Mouse (Mus musculus) frontal cortex, postnatal 14 days (tissue): ENCODE measurements at regions not wholly inside any gene's neighbourhood (a gene's known extent, or its start where the extent isn't known, plus 50 kb on each side); places are given as distances from the start of the nearest gene placed in this dataset.

ENCODE experiments used
- DNase-seq, 2 experiments: peaks; one replicate each; pipeline ENCODE4 v3.0.0; 2022; ENCODE audit warnings: low spot score in 2 of 2

DNA sequence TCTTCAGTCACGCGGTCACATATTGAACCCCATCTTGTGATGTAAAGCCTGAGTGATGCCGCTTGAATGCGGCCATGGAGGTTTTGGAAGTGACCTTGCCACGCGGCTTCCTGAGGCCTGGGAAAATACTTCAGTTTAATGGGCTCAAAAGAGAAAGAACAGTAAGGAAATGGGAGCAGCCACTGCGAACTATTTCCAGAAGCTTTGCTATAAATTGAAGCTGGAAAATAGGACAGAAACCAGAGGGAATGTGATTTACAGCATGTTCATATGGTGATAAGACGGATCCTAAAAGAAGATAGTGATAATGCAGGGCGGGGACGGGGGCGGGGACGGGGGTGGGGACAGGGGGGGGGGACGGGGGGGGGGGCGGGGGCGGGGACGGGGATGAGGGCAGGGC is 52.7 kb upstream of the Trpc4 start:
- no peak for DNase-seq

GRCm38 (mm10) chr3:54083634-54084033 is 72.2 kb upstream of the Trpc4 start:
- no peak for DNase-seq

DNA sequence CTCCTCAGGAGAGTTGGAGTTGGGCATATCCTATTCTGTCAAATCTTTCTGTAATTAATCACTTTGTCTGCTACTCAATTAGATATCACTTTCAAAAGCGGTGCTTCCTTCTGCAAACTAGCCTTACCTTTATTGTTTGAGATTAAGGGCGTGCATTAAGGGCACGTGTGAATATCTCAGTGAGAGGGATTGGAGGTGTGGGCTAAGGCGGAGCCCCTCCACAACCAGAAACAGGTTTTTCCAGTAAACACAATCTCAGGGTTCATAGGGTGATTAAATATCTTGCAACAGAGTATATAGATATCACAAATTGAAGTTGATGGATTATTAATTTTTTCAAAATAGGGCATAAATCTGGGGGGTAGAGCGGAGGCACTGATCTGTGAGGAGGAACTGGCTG is 79.4 kb upstream of the Trpc4 start:
- DNase-seq: no peak

DNA sequence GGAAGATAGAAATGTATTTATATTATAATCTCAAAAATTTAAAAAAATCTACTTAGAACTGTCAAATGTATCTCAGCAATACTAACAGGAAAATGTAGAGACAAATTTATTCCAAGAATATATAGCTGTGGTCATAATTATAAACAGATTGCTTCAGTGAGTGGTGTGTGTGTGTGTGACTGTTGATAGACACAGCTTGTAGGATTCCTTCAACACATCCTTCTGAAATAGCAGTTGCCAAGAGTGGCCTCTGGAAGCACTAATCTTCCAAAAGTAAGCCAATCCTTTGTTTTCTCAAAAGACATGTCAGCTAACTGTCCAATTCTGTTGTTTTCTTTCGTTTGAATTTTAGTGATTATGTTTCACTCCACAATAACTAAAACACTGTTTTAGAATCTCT is 95.2 kb upstream of the Trpc4 start:
- DNase-seq: no peak

GRCm38 (mm10) chr3:54054376-54054775 is 101.5 kb upstream of the Trpc4 start:
- DNase-seq: no peak

DNA sequence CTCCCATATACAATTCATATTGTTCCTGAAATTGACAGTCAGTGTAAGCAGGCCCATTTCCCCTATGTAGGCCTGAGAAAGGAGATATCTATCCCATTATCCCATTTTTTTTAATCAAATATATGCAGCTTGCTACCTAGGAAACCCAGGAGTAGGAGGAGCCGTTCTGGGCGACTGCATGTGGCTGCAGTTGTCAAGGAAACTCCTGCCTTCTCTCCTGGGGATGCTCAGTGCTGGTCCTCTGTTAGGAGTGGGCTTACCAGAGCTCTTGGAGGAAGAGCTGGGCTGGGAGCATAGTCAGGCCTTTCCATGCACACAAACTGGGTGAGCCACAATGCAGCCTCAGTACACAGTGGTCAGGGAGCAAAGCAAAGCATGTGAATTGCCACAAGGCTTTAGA is 106.5 kb upstream of the Trpc4 start:
- peak; percentile 15 to 33 for DNase-seq

GRCm38 (mm10) chr3:54048091-54048670 is 107.7 kb upstream of the Trpc4 start:
- DNase-seq: no peak

GRCm38 (mm10) chr3:54027365-54027764 is 128.5 kb upstream of the Trpc4 start:
- no peak for DNase-seq

GRCm38 (mm10) chr3:54020196-54020595 is 135.6 kb upstream of the Trpc4 start:
- no peak for DNase-seq

GRCm38 (mm10) chr3:54017943-54018649 is 137.7 kb upstream of the Trpc4 start:
- no peak for DNase-seq

- no peak for DNase-seq
Observed at GRCm38 (mm10) chr3:54016877-54017276, 139.0 kb upstream of the Trpc4 start.

DNA sequence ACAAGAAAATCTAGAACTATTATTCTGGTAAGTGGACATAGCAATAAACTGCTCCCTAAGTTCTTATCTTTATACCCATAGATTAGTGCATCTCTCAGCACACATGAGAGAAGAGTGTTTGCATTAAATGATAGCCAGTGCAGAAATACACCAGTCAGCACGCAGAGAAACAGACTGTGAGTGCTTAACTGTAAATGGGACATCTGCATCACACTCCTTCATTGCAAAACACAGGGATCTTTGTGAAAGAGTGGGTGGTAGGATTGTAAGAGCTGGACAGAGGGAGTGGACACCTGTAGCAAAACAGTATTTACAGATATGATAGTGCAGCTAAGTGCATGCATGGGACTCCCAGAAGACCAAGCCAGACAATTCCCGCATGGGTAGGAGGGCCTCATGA is 144.8 kb upstream of the Trpc4 start:
- no peak for DNase-seq

GRCm38 (mm10) chr3:53992993-53993392 is 129.4 kb upstream of the Ufm1 start:
- no peak for DNase-seq

GRCm38 (mm10) chr3:53988796-53989195 is 125.2 kb upstream of the Ufm1 start:
- no peak for DNase-seq

GRCm38 (mm10) chr3:53988256-53988655 is 124.6 kb upstream of the Ufm1 start:
- DNase-seq: no peak

GRCm38 (mm10) chr3:53987316-53987715 is 123.7 kb upstream of the Ufm1 start:
- DNase-seq: no peak

GRCm38 (mm10) chr3:53984743-53985550 is 121.3 kb upstream of the Ufm1 start:
- DNase-seq: no peak

DNA sequence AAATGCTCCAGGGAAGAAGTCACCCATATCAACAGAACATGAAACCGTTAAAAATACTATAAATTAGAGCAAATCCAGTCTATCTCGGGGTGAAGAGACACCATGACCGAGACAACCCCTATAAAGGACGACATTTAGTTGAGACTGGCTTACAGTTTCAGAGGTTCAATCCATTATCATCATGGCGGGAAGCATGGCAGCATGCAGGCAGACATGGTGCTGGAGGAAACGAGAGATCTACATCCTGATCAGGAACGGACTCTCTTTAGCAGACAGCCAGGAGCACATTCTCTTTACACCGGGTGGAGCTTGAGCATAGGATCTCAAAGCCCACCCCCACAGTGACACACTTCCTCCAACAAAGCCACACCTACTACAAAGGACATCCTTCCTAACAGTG is 118.7 kb upstream of the Ufm1 start:
- DNase-seq: no peak

GRCm38 (mm10) chr3:53981585-53981984 is 118.0 kb upstream of the Ufm1 start:
- DNase-seq: no peak

GRCm38 (mm10) chr3:53977379-53978080 is 113.9 kb upstream of the Ufm1 start:
- DNase-seq: no peak

DNA sequence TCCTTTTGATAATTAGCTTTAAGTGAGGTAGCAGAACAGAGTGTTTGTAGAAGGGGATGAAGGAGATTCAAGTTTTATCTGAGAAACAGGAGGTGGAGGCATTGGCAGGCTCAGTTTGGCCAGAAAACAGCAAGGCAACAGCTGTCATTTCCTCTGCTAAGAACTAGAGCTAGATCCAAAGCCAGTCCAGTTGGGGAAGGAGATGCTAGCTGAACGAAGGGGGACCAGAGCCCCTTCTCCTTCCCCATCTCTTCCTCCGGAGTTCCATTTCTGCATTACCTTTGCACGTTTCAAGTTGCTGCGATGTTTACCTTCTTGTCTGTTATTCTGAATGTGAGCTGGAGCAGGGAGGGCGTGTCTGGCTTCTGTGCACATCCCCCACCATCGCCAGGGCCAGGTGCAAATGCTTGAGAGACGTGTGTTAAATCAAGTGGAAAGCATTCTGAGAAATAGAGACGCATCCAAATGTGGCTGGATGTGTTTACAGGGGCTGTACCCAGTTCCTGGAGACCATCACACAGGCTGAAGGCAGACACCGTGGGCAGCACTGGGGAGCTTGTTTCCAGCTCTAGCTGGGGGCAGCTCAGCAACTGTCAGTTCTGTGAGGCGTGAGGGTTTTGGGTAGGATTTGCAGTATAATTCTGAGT is 111.4 kb upstream of the Ufm1 start:
- DNase-seq: peak in 1 of 2 experiments; percentile 9
